Mouse (Mus musculus) intestine, postnatal 0 days (tissue): ENCODE results near the gene Ppp1r17. TPM values are rescaled to one million over a fixed set of nuclear protein-coding genes. Genes with fewer than 3 reads are reported as not detected.

Experiments
- ATAC-seq: fragments of 200-750 bp; cut with Nextera tagmentation; 2 replicates; pipeline ENCODE4 v1.8.0; 2017; ENCODE audit warnings: mild to moderate bottlenecking, moderate TSS enrichment, moderate library complexity
- H3K27ac ChIP-seq: fragments of 300-500 bp; sonication (generic); 2 replicates; pipeline ENCODE4 v1.5.1; 2014; ENCODE audit warnings: mild to moderate bottlenecking, low read depth, low read length, moderate library complexity
- H3K27me3 ChIP-seq: fragments of 300-500 bp; sonication (generic); replicated peaks from 2 replicates; pipeline ENCODE4 v1.6.1; 2014; ENCODE audit warnings: low read length, mixed read lengths; ENCODE audit not compliant: control insufficient read depth, insufficient read depth
- H3K36me3 ChIP-seq: fragments of 300-500 bp; sonication (generic); 2 replicates; pipeline ENCODE4 v1.6.1; 2014; ENCODE audit warnings: mild to moderate bottlenecking, moderate library complexity; ENCODE audit not compliant: control insufficient read depth, insufficient read depth
- H3K4me1 ChIP-seq: fragments of 300-500 bp; sonication (generic); replicated peaks from 2 replicates; pipeline ENCODE4 v1.6.1; 2014; ENCODE audit warnings: antibody characterized with exemption, low read length, mixed read lengths; ENCODE audit not compliant: control insufficient read depth, insufficient read depth
- H3K4me2 ChIP-seq: fragments of 300-500 bp; sonication (generic); replicated peaks from 2 replicates; pipeline ENCODE4 v1.6.1; 2014; ENCODE audit warnings: low read depth, mild to moderate bottlenecking, moderate library complexity
- H3K4me3 ChIP-seq: fragments of 300-500 bp; sonication (generic); 2 replicates; pipeline ENCODE4 v1.5.1; 2014; ENCODE audit warnings: low read depth, low read length
- H3K9ac ChIP-seq: fragments of 300-500 bp; sonication (generic); 2 replicates; pipeline ENCODE4 v1.6.1; 2014; ENCODE audit warnings: mild to moderate bottlenecking, low read depth, low read length
- H3K9me3 ChIP-seq: fragments of 300-500 bp; sonication (generic); 2 replicates; pipeline ENCODE4 v1.6.1; 2016; ENCODE audit warnings: mixed run types; ENCODE audit not compliant: control insufficient read depth
- CTCF ChIP-seq: sonication (generic); IDR thresholded peaks from 2 replicates; pipeline ENCODE4 v1.5.1; 2016; ENCODE audit warnings: low read depth, mild to moderate bottlenecking, control low read depth, antibody characterized with exemption, moderate library complexity
- WGBS: fragments of 180-500 bp; shearing (Covaris S2); extraction: QIAGEN DNeasy Blood & Tissue Kit; methylation state at CpG from one replicate; pipeline ENCODE4 v1.1.7; 2014; 5-methylcytosine and 5-hydroxymethylcytosine counted together
- polyA plus RNA-seq: library from polyadenylated mRNA; unstranded; fragments of >200 nt; fragmentation: Nextera tagmentation; extraction: Ambion mirVana; gene quantifications from 2 replicates; pipeline ENCODE4 v1.2.1, GENCODE M21; 2015

The Ppp1r17 gene
- polyA plus RNA-seq, 1 experiment from 2014 or later = 0.21 TPM

DNA sequence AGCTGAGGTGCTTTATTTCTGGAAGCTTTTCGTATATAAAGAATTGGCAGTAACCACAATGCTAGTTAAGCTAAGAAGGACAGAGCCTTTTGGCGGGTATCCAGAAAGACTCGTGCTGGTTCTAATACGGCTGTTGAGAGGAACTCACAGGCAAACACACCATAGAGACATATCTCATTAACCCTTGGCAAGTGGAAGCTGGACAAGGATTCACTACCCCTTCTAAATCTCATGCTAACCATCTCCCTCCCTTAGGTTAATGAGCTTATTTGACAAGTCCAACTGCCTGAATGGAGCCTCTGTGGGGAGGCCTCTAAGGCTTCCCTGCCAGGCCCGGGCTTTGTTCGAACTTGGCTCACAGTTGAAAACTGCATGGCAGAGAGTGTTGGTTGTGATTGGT, 10.0 kb downstream of the Ppp1r17 start:
- H3K27ac ChIP-seq = no peak overlapping the region
- no peaks in the 10 kb centered on the region for H3K27me3 ChIP-seq
- no peaks in the 10 kb centered on the region for H3K4me1 ChIP-seq
- no peak overlapping the region for H3K4me2 ChIP-seq
- H3K9ac ChIP-seq = no peak overlapping the region
- ATAC-seq = no peak
- 71% methylated on average over 6 of the region's 6 CpGs for WGBS
- H3K9me3 ChIP-seq = no peaks in the 10 kb centered on the region
- no peak for TF ChIP-seq CTCF
- no peaks in the 10 kb centered on the region for H3K36me3 ChIP-seq
- H3K4me3 ChIP-seq = no peak overlapping the region

DNA sequence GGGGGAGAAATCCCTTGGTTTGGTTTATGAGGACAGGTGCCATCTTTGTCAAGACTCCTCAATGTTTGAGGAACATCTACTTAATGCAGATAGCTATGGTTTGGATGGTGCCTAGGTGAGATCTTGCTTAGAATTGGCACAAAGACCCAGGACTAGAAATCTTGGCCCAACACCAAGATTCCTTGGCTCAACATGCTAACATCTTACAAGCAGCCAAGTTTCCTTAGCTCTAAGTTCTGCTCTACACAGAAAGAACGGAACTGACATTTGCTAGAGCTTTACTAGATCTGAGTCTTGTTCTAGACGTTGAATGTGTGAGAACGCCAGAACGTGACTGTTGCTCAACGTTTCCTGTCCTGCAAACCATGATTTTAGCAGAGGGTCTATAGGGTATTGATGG, 10.7 kb downstream of the Ppp1r17 start:
- Histone ChIP-seq H3K27ac (no peak overlapping the region), H3K9ac (no peak overlapping the region), H3K4me2 (no peak overlapping the region), H3K9me3 (no peaks in the 10 kb centered on the region), H3K4me1 (no peaks in the 10 kb centered on the region), H3K27me3 (no peaks in the 10 kb centered on the region), H3K4me3 (no peak overlapping the region), H3K36me3 (no peaks in the 10 kb centered on the region)
- 76% methylated on average over 5 of the region's 5 CpGs for WGBS
- no peak for ATAC-seq
- TF ChIP-seq CTCF = no peak

DNA sequence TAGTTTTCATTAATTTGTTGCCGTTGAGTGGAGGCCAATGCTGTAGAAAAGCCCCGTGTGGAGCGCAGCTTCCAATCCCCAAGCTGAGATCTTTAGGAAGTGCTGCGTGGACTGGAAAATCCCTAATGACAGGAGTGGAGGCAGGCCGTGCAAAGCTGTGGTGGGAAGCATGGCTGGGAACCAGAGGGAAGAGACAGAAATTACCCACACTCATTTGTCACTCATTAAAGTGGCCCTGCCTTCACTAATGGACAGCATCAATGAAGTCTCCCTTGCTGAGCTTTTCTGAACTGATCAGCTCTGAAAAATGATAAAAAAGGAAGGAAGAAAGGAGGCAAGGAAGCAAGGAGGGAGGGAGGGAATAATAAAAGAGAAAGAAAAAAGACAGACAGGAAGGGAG, 12.7 kb downstream of the Ppp1r17 start:
- Histone ChIP-seq H3K4me2 (no peak overlapping the region), H3K4me1 (no peaks in the 10 kb centered on the region), H3K9ac (no peak overlapping the region), H3K27me3 (no peaks in the 10 kb centered on the region), H3K27ac (no peak overlapping the region), H3K9me3 (no peaks in the 10 kb centered on the region), H3K4me3 (no peak overlapping the region), H3K36me3 (no peaks in the 10 kb centered on the region)
- WGBS = 61% methylated on average over 5 of the region's 5 CpGs
- TF ChIP-seq CTCF = no peak
- no peak for ATAC-seq

DNA sequence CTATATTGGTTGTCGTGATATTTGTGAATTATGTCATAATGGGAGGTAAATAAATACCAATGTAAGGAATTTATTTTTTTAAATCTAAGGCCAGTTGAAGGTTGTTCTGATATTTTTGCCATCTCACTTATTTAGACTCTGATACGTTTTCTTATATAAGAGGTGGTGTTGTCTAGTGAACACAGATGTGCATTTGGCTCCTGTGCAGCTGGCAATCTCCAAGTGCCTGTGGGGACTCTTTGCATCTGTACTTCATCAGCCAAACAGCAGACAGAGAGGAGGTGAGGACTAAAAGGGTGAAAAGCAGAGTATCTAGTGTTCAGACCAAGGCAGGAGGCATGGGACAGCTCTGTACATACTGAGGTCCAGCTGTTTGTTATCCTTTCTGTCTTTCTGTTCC, 14.9 kb downstream of the Ppp1r17 start:
- no peak for ATAC-seq
- no peak for TF ChIP-seq CTCF
- Histone ChIP-seq H3K27me3 (no peaks in the 10 kb centered on the region), H3K36me3 (no peaks in the 10 kb centered on the region), H3K27ac (no peak overlapping the region), H3K9me3 (no peaks in the 10 kb centered on the region), H3K4me2 (no peak overlapping the region), H3K4me3 (no peak overlapping the region), H3K9ac (no peak overlapping the region), H3K4me1 (no peaks in the 10 kb centered on the region)
- 76% methylated on average over 2 of the region's 2 CpGs for WGBS

DNA sequence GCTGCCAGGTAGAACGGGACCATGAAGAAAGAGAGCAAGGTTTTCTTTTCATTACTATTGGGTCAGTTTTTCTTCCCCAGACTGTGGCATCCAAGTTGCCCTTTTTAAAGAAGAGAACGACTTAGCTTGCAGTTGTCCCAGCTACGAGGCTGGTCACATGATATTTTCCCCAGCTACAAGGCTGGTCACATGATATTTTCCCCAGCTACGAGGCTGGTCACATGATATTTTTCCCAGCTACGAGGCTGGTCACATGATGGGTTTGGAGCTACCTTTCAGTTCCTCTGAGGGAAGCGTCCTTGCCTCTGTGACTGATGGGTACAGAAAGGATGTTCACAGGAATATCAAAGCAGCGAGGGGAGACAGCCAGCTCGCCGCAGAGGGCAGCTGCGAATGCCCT, 17.8 kb downstream of the Ppp1r17 start:
- no peak for TF ChIP-seq CTCF
- Histone ChIP-seq H3K9me3 (no peaks in the 10 kb centered on the region), H3K4me2 (no peak overlapping the region), H3K27ac (no peak overlapping the region), H3K27me3 (no peaks in the 10 kb centered on the region), H3K36me3 (no peaks in the 10 kb centered on the region), H3K4me1 (no peaks in the 10 kb centered on the region), H3K4me3 (no peak overlapping the region), H3K9ac (no peak overlapping the region)
- ATAC-seq = no peak
- WGBS = 78% methylated on average over 10 of the region's 10 CpGs

- 68% methylated on average over 4 of the region's 4 CpGs for WGBS
- no peak for TF ChIP-seq CTCF
These were observed 22.3 kb downstream of the Ppp1r17 start for GRCm38 (mm10) chr6:56039476-56040055.

GRCm38 (mm10) chr6:56044270-56044669, 27.0 kb downstream of the Ppp1r17 start:
- Histone ChIP-seq H3K27ac (no peak overlapping the region), H3K4me2 (no peak overlapping the region), H3K9me3 (no peaks in the 10 kb centered on the region), H3K36me3 (no peaks in the 10 kb centered on the region), H3K4me1 (no peaks in the 10 kb centered on the region), H3K9ac (no peak overlapping the region), H3K4me3 (no peak overlapping the region), H3K27me3 (no peaks in the 10 kb centered on the region)
- WGBS = 35% methylated on average over 5 of the region's 5 CpGs
- no peak for TF ChIP-seq CTCF
- ATAC-seq = no peak

More at GRCm38 (mm10) chr6:56039476-56040055, 22.3 kb downstream of the Ppp1r17 start:
- Histone ChIP-seq H3K27ac (no peak overlapping the region), H3K36me3 (no peaks in the 10 kb centered on the region), H3K4me2 (no peak overlapping the region), H3K4me3 (no peak overlapping the region), H3K9me3 (no peaks in the 10 kb centered on the region), H3K9ac (no peak overlapping the region), H3K27me3 (no peaks in the 10 kb centered on the region), H3K4me1 (no peaks in the 10 kb centered on the region)
- ATAC-seq = no peak
